Mouse (Mus musculus): Measurements from ENCODE around the gene Chchd3. TPM values are rescaled to one million over a fixed set of nuclear protein-coding genes. Genes with fewer than 3 reads are reported as not detected.

Chchd3 gene
- total RNA-seq, 4 experiments from 2014 or later: 100 to 179 (median 152) TPM

GRCm38 (mm10) chr6:32931106-32931770, 128.8 kb downstream of the Chchd3 start:
- DNase-seq: no peak

GRCm38 (mm10) chr6:32922391-32922790, 137.7 kb downstream of the Chchd3 start:
- DNase-seq: no peak

- DNase-seq: no peak
Observed at GRCm38 (mm10) chr6:32920091-32920490, 140.0 kb downstream of the Chchd3 start.

DNA sequence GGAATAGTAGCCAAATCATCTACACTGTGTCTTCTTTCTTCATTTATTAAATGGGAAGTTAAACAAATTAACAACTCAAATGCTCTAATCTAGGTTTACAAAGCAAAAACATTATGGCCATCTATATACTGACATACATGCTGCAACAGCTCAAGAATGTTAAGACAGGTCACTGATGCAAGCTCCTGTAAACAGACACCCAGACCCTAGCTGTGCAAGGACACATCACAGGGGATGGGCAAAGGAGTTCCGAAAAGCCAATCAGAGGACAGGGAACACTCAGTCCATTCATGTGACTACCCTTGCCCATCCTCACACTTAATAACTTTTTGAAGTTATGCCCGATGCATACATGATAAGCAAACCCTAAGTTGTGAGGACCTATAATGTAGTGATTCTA, 149.4 kb downstream of the Chchd3 start:
- DNase-seq: no peak

GRCm38 (mm10) chr6:32899061-32899460, 161.0 kb downstream of the Chchd3 start:
- DNase-seq: no peak

DNA sequence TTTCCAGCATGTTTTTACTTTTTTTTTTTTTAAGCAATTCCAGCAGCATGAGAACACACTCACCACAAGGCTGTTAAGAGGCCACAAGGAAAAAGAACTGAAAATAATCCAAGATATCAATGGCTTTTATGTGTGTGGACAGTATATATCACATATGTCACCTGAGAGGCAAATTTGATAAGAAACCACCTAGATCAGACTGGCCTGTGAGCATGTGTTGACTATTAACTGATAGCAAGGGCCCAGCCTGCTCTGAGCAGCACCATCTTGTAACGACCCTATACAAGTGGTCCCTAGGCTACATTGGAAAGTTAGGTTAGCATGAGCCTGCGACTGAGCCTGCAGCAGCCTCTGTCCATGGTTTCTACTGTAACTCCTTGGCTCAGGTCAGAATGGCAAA, 166.0 kb downstream of the Chchd3 start:
- DNase-seq: no peak

DNA sequence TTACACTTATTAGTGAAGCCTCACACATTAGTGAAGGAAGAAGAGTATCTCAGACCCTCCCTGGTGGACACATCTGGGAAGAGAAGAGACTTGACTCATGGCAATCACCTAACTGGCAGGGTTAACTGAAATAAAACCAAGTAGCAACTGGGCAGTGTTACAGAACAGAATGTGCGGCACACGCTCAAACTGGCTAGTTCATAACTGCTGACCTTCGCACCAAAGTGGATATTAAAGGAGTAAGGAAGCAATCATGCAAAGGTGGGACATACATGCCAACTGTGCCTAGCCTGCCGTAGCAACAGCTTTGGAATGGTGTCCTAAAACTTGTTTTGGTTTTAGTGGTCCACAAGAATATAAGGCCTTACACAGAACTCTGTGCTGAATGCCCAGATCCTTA, 169.3 kb downstream of the Chchd3 start:
- DNase-seq: no peak

DNA sequence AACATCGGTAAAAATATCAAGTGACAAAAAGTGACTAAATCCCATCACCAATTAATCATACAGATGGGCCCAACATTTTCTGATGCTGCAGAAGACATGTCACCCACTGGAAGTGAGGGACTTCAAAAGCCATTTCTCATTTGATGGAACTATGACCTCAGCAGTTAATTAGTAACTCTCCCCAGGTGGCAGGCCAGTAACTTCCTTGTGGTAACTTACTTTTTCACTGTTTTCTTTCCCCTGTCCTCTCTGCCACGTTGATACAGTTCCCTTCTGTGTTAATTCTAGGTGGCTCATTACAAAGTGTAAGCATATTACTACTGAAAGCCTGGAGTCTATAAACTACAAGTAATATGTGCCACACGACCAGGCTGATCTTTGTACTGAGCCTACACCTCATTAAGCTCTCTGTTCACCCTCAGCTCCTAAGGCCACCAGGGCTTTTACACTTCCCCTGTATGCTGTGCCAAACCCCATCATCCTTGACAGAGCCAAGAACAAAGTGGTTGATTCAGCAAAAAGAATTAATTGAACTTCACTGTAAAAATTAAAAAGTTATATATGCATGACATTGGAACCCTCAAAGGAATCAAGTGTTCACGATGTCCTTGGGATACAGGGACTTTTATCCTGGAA, 171.0 kb downstream of the Chchd3 start:
- no peak for DNase-seq

GRCm38 (mm10) chr6:32878586-32878985, 181.5 kb downstream of the Chchd3 start:
- no peak for DNase-seq

DNA sequence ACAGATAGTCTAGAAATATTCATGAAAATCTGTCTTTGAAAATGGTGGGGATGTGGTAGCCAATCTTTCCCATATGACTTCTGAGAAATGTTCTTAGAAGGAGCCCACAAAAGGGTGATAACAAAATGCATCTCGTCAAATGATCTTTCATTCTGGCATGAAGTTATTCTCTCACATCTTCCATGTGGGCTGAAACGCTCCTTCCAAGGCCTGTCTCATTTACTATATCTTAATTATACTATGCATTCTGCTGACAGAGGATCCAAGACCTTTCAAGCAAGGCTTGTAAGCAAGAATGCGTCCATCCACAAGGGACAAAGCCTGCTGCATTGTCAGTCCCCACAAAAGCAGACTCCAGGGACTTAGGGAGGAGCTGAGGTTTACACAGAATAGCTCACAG, 185.9 kb downstream of the Chchd3 start:
- DNase-seq: no peak

DNA sequence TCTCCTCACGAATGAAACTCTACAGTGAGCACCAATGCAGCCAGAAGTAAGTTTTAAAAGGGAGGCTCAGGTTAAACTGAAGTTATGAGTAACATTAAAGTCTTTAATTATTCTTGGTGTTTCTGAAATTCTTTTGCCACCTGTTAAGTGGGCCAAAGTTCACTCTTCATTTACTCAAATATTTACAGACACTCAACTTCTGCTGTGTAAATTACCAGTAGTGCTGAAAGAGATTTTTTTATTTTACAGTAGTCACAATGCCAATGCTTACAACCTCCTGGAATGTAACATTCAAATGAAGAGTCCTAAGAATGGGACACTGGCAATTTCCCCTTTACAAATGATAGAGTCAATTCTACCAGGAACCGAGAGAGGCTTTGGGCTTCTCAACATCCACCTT, 187.3 kb downstream of the Chchd3 start:
- DNase-seq: no peak

- DNase-seq: no peak
Observed at GRCm38 (mm10) chr6:32850960-32851359, 209.1 kb downstream of the Chchd3 start.

DNA sequence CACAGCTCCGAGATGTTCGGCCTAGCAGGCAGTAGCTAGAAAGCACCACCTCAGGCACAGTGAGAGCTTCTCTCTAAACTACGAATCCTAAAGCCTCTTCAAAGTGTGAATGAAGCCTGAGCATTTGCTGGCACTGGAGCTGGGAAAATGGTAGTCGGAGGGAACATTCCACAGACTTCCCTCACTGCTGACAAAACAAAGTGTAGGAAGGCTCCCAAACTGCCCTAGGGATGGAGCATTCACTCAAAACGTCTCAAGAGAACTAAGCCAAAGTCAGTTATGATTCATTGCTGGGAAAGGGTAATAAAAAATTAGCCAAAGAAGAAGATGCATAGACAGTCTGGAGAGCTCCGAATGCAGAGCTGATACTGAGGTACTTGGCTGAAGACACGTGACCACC, 211.1 kb downstream of the Chchd3 start:
- DNase-seq: no peak

- no peak for DNase-seq
Observed at GRCm38 (mm10) chr6:32845463-32845862, 214.6 kb downstream of the Chchd3 start.

DNA sequence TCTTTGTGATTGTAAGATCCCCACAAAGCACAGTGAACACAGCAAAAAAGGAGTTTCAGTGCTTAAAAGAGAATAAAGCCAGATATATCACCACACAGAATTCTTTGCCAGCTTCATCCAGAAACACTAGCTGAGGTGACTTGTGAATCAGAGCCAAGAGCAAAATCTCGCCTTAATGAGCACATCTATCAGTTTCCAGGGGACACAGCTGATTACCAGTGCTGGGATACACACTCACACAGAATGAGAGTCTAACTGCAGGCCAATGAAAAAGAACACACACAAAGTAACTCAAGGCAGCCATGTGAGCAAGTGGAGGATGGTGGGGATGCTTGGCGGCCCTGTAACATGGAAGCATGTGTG, 222.1 kb downstream of the Chchd3 start:
- DNase-seq: no peak

DNA sequence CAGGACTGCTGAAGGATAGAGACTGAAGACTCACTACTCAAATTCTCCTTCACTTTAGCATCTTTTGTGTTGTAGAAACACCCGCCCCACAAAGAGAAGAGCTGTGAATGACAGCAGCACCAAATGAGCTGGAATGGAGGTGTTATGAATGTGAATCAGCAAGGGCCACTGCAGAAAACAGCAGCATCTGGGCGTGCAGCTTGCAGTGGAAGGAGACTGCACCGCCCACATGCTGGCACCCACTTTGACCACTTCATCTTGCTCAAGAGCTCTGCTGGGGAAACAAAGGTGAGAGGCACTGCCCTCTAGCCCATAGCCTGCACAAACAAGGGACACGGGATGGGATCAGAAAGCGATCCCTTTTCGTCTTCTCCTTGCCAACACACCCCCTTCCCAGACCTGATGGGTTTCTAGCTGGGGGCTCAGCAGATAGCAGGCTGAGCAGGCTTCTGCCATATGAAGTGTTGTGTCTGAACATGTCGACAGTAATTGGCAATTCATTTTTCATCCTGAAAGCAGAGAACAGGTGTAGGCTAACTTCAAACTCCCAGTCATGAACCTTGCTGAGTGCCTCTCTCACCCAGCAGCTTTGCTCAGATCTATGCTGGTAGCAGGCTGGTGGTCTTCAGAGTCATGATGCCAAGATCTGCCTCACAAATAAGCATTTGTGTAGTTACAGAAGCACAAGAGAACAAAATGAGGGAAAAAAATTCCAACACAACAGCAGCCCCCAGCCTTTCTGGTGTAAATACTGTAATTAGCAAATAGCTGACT, 222.7 kb downstream of the Chchd3 start:
- no peak for DNase-seq

- DNase-seq: no peak
Observed at GRCm38 (mm10) chr6:32823856-32824620, 236.0 kb downstream of the Chchd3 start.

DNA sequence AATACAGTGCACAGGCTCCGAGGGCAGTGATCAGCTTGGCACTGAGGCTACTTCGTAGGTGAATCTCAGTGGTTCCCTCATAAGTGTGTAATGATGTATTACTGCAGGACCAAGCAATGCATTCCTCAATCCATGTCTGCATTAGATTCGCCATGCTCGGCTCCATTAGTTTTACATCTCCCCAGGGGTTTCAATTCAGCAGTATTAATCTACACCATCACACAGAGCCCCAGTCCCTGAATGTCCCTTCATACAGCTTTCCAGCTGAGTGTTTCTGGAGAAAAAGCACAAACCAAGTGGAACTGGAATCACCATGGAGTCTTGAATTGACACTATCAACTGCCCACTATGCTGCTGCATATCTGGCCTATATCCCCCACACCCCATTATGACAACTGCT, 241.1 kb downstream of the Chchd3 start:
- no peak for DNase-seq

- no peak for DNase-seq
Observed at GRCm38 (mm10) chr6:32808796-32809195, 251.3 kb downstream of the Chchd3 start.

- no peak for DNase-seq
Observed at GRCm38 (mm10) chr6:32807771-32808170, 252.3 kb downstream of the Chchd3 start.

GRCm38 (mm10) chr6:32803646-32804045, 256.4 kb downstream of the Chchd3 start:
- no peak for DNase-seq

DNA sequence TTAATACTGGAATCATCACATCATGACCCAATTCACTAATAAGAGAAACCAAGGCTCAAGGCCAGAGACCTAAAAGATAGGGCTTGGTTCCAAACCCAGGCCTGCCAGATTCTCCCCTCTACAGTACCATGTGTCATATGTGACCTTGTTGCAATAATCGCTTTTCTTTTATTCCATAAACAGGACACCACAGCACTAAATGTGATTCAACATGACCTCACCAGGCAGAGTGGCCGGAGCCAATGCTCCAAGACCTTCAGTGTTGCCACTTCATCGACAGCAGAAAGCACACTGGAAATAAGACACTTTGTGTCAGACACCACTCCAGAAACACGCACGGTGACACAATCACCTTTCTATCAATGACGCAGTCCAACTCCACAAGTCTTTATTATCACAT, 258.3 kb downstream of the Chchd3 start:
- peak; percentile 75 for DNase-seq

- DNase-seq: no peak
Observed at GRCm38 (mm10) chr6:32797525-32797924, 262.5 kb downstream of the Chchd3 start.
